Mouse (Mus musculus) small intestine, adult 2 months (tissue): ENCODE results near the gene Myadm. TPM values are rescaled to one million over a fixed set of nuclear protein-coding genes. Genes with fewer than 3 reads are reported as not detected.
A peak's percentile ranks its signal among the peaks of the same experiment; 100 is the strongest.
"Not testable (repeated sequence)": the region's sequence is repeated elsewhere in the genome, so short reads cannot be mapped to it uniquely, and the experiment has no call there.

Experiments used
- H3K27ac ChIP-seq: fragments of 200-500 bp; 2 replicates; pipeline ENCODE4 v1.5.1; 2012; ENCODE audit warnings: low read depth, low read length, control low read depth, inconsistent platforms; ENCODE audit not compliant: insufficient read depth
- H3K27me3 ChIP-seq: fragments of 200-500 bp; 2 replicates; pipeline ENCODE4 v1.6.1; 2012; ENCODE audit warnings: mild to moderate bottlenecking, moderate library complexity, low read length, inconsistent platforms; ENCODE audit not compliant: control insufficient read depth, insufficient read depth
- H3K36me3 ChIP-seq: fragments of 200-500 bp; 2 replicates; pipeline ENCODE4 v1.6.1; 2012; ENCODE audit warnings: mild to moderate bottlenecking, low read length, control low read depth, inconsistent platforms; ENCODE audit not compliant: control insufficient read depth, insufficient read depth
- H3K4me1 ChIP-seq: fragments of 200-500 bp; 2 replicates; pipeline ENCODE4 v1.6.1; 2012; ENCODE audit warnings: low read length, inconsistent platforms, mixed read lengths; ENCODE audit not compliant: control insufficient read depth, insufficient read depth, insufficient read length
- H3K4me3 ChIP-seq: fragments of 200-500 bp; 2 replicates; pipeline ENCODE4 v1.5.1; 2012; ENCODE audit warnings: low read depth, mild to moderate bottlenecking, control low read depth, inconsistent platforms, low read length, moderate library complexity
- CTCF ChIP-seq: fragments of 200-500 bp; IDR thresholded peaks from 2 replicates; pipeline ENCODE4 v1.5.1; 2012; ENCODE audit warnings: low read depth, mild to moderate bottlenecking, control low read depth, inconsistent platforms, low read length, moderate library complexity, mixed read lengths; ENCODE audit not compliant: insufficient replicate concordance, insufficient read length; ENCODE audit errors: extremely low read depth
- POLR2A ChIP-seq: fragments of 200-500 bp; IDR thresholded peaks from 2 replicates; pipeline ENCODE4 v1.6.1; 2012; ENCODE audit warnings: low read depth, mild to moderate bottlenecking, control low read depth, inconsistent platforms, low read length, moderate library complexity
- WGBS: fragments of 180-500 bp; shearing (Covaris S2); methylation state at CpG from one replicate; pipeline ENCODE4 v1.1.7; 2018; 5-methylcytosine and 5-hydroxymethylcytosine counted together
- polyA plus RNA-seq: library from polyadenylated mRNA; depleted of rRNA; stranded (reverse); fragments of >200 nt; gene quantifications from 2 replicates; pipeline ENCODE4 v1.2.3, GENCODE M21; 2012

The Myadm gene
- polyA plus RNA-seq, 1 experiment: 132 TPM

- no peaks in the 10 kb centered on the region for H3K36me3 ChIP-seq
- H3K4me1 ChIP-seq: peaks cover 8% of the 10 kb centered on the region; the same call in 1 of the 2 replicates
- no peaks in the 10 kb centered on the region for H3K27me3 ChIP-seq
- H3K27ac ChIP-seq: no peak overlapping the region
- peak overlapping the region; percentile 6; the same call in 1 of the 2 replicates for H3K4me3 ChIP-seq
- WGBS: 45% methylated on average over 6 of the region's 6 CpGs
- no peak for TF ChIP-seq POLR2A
- no peak for TF ChIP-seq CTCF
Observed at GRCm38 (mm10) chr7:3265311-3265710, 23.6 kb upstream of the Myadm start.

- WGBS: 83% methylated on average over 3 of the region's 3 CpGs
Observed at GRCm38 (mm10) chr7:3267261-3267660, 21.6 kb upstream of the Myadm start.

GRCm38 (mm10) chr7:3267888-3268287 lies 21.0 kb upstream of the Myadm start:
- Histone ChIP-seq H3K4me3 (no peak overlapping the region), H3K36me3 (no peaks in the 10 kb centered on the region), H3K27me3 (no peaks in the 10 kb centered on the region), H3K27ac (peak overlapping the region; percentile 77), H3K4me1 (peaks cover 8% of the 10 kb centered on the region; the same call in 1 of the 2 replicates)
- 36% methylated on average over 8 of the region's 8 CpGs for WGBS
- no peak for TF ChIP-seq CTCF

More at GRCm38 (mm10) chr7:3267261-3267660, 21.6 kb upstream of the Myadm start:
- H3K4me3 ChIP-seq: no peak overlapping the region
- TF ChIP-seq POLR2A (no peak), CTCF (no peak)
- peaks cover 8% of the 10 kb centered on the region; the same call in 1 of the 2 replicates for H3K4me1 ChIP-seq
- no peaks in the 10 kb centered on the region for H3K27me3 ChIP-seq
- H3K27ac ChIP-seq: no peak overlapping the region
- no peaks in the 10 kb centered on the region for H3K36me3 ChIP-seq

- Histone ChIP-seq H3K27me3 (no peaks in the 10 kb centered on the region), H3K4me3 (no peak overlapping the region), H3K27ac (peak overlapping the region; percentile 77), H3K36me3 (no peaks in the 10 kb centered on the region), H3K4me1 (peaks cover 8% of the 10 kb centered on the region; the same call in 1 of the 2 replicates)
- 13% methylated on average over 3 of the region's 3 CpGs for WGBS
- TF ChIP-seq POLR2A (no peak), CTCF (no peak)
Observed at GRCm38 (mm10) chr7:3268291-3268690, 20.6 kb upstream of the Myadm start.

GRCm38 (mm10) chr7:3272206-3272605 lies 16.7 kb upstream of the Myadm start:
- H3K4me3 ChIP-seq: no peak overlapping the region
- H3K36me3 ChIP-seq: no peaks in the 10 kb centered on the region
- no peaks in the 10 kb centered on the region for H3K27me3 ChIP-seq
- H3K27ac ChIP-seq: no peak overlapping the region
- WGBS: 84% methylated on average over 9 of the region's 9 CpGs
- peaks cover 11% of the 10 kb centered on the region; the same call in 1 of the 2 replicates for H3K4me1 ChIP-seq
- no peak for TF ChIP-seq CTCF
- TF ChIP-seq POLR2A: no peak

- Histone ChIP-seq H3K4me1 (peaks cover 3% of the 10 kb centered on the region; the same call in 1 of the 2 replicates), H3K27ac (peak overlapping the region; percentile 17; the same call in 1 of the 2 replicates), H3K4me3 (no peak overlapping the region), H3K27me3 (no peaks in the 10 kb centered on the region), H3K36me3 (no peaks in the 10 kb centered on the region)
- 50% methylated on average over 6 of the region's 6 CpGs for WGBS
- TF ChIP-seq POLR2A (no peak), CTCF (no peak)
Observed at GRCm38 (mm10) chr7:3275455-3276170, 13.3 kb upstream of the Myadm start.

- 82% methylated on average over 4 of the region's 4 CpGs for WGBS
Observed at GRCm38 (mm10) chr7:3276781-3277180, 12.1 kb upstream of the Myadm start.

More at GRCm38 (mm10) chr7:3276781-3277180, 12.1 kb upstream of the Myadm start:
- not testable (repeated sequence) for H3K4me1 ChIP-seq, H3K36me3 ChIP-seq, H3K4me3 ChIP-seq, H3K27me3 ChIP-seq, H3K27ac ChIP-seq
